Mouse (Mus musculus): Measurements from ENCODE around the gene Tdp1. TPM values are rescaled to one million over a fixed set of nuclear protein-coding genes. Genes with fewer than 3 reads are reported as not detected.

Gene Tdp1
- polyA plus RNA-seq, 1 experiment from 2014 or later = 75.1 TPM

DNA sequence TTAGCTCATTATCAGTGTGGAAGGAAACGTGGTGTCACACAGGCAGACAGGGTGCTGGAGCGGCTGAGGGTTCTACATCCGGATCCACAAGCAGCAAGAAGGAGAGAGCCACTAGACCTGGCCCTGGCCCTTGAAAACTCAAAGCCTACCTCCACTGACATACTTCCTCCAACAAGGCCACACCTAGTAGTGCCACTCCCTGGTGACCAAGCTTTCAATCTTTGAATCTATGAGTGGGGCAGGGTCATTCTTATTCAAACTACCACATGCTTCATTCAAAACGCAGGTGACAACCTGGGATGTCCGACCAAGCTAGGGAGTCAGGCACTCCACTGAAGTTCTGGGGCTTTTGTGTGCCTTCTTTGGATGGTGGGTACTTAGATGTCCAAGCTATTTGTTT lies 115.4 kb downstream of the Tdp1 start:
- no peaks in the 10 kb centered on the region for H3K4me1 ChIP-seq (replicated peaks; ENCODE audit: control insufficient read depth, insufficient read depth, low read length)
- H3K9ac ChIP-seq (ENCODE audit: low read depth, low read length) = no peak overlapping the region
- DNase-seq (ENCODE audit: low spot score) (no peak), ATAC-seq (ENCODE audit: low FRiP score) (no peak)
- H3K9me3 ChIP-seq (ENCODE audit: control insufficient read depth, low read length) = no peaks in the 10 kb centered on the region
- no peaks in the 10 kb centered on the region for H3K36me3 ChIP-seq (ENCODE audit: control insufficient read depth, insufficient read depth, low read length)
- H3K27ac ChIP-seq (ENCODE audit: low read depth, low read length) = no peak overlapping the region
- 83% methylated on average over 5 of the region's 5 CpGs for WGBS
- no peak overlapping the region for H3K4me2 ChIP-seq (replicated peaks; ENCODE audit: low read depth, low read length)
- H3K27me3 ChIP-seq (ENCODE audit: control insufficient read depth, insufficient read depth, low read length) = no peaks in the 10 kb centered on the region
- H3K4me3 ChIP-seq (ENCODE audit: low read depth, low read length) = no peak overlapping the region

DNA sequence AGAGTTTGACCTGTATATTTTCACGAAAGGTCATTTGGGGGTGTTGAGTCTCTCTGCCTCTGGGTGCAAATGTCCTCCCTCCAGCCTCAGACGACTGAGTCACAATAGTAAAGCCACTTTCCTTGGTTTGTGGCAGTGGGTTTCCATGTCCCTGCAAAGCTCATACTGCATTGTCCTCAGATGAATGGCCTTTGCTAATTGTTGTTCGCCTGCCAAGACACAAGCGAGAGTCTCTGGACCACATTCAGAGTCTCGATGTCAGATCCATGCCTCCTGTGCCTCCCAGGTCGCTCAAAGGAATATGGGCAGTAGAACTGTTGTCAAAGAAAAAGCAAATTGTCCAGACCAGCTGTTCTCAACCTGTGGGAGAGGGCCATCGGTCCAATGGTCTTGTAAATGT lies 116.1 kb downstream of the Tdp1 start:
- no peaks in the 10 kb centered on the region for H3K36me3 ChIP-seq (ENCODE audit: control insufficient read depth, insufficient read depth, low read length)
- no peak overlapping the region for H3K9ac ChIP-seq (ENCODE audit: low read depth, low read length)
- H3K4me1 ChIP-seq (replicated peaks; ENCODE audit: control insufficient read depth, insufficient read depth, low read length) = no peaks in the 10 kb centered on the region
- no peak overlapping the region for H3K4me2 ChIP-seq (replicated peaks; ENCODE audit: low read depth, low read length)
- H3K27me3 ChIP-seq (ENCODE audit: control insufficient read depth, insufficient read depth, low read length) = no peaks in the 10 kb centered on the region
- WGBS = 81% methylated on average over 7 of the region's 7 CpGs
- ATAC-seq (ENCODE audit: low FRiP score) (no peak), DNase-seq (ENCODE audit: low spot score) (no peak)
- no peaks in the 10 kb centered on the region for H3K9me3 ChIP-seq (ENCODE audit: control insufficient read depth, low read length)
- no peak overlapping the region for H3K4me3 ChIP-seq (ENCODE audit: low read depth, low read length)
- no peak overlapping the region for H3K27ac ChIP-seq (ENCODE audit: low read depth, low read length)

DNA sequence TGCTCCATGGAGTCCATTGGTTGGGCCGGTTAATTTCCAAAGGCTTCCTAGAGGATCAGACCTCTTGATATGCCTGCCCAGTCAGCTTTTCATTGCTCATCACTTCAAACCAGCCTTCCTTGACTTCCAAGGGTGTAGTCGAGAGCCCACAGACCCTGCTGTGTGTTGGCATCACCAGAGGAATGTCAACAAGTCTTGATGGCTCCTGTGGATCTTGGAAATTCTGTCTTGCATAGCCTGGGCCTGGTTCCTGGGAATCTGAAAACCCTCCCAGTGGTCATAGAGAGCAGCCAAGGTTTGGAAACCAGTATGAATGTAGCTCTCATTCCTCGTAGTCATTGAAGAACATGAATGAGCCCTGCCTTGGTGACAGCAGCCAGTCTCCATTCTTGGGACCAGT lies 116.9 kb downstream of the Tdp1 start:
- Histone ChIP-seq H3K9ac (ENCODE audit: low read depth, low read length) (no peak overlapping the region), H3K4me2 (replicated peaks; ENCODE audit: low read depth, low read length) (no peak overlapping the region), H3K36me3 (ENCODE audit: control insufficient read depth, insufficient read depth, low read length) (no peaks in the 10 kb centered on the region), H3K9me3 (ENCODE audit: control insufficient read depth, low read length) (no peaks in the 10 kb centered on the region), H3K4me3 (ENCODE audit: low read depth, low read length) (no peak overlapping the region), H3K27me3 (ENCODE audit: control insufficient read depth, insufficient read depth, low read length) (no peaks in the 10 kb centered on the region), H3K27ac (ENCODE audit: low read depth, low read length) (no peak overlapping the region), H3K4me1 (replicated peaks; ENCODE audit: control insufficient read depth, insufficient read depth, low read length) (no peaks in the 10 kb centered on the region)
- DNase-seq (ENCODE audit: low spot score) = no peak
- no peak for ATAC-seq (ENCODE audit: low FRiP score)
- WGBS = 87% methylated on average over 3 of the region's 3 CpGs

DNA sequence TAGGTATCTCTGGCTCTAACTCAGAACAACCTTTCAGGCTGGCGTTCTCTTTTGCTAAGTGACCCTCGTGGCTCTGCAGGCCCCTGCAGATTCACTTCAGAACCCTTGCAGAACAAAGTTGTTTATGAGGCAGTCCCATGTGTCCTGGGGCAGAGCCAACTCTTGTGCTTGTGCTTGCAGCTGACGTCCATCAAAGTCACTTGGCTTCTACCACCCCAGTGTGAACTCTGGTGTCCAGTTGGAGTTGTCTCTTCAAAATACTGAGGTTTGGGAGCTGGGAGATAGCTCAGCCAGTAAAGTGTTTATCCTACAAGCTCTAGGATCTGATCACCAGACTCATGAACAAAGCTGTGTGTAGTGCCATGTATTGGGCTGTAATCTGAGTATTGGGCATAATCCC lies 117.6 kb downstream of the Tdp1 start:
- H3K36me3 ChIP-seq (ENCODE audit: control insufficient read depth, insufficient read depth, low read length) = no peaks in the 10 kb centered on the region
- no peak overlapping the region for H3K4me2 ChIP-seq (replicated peaks; ENCODE audit: low read depth, low read length)
- ATAC-seq (ENCODE audit: low FRiP score) = no peak
- no peak overlapping the region for H3K9ac ChIP-seq (ENCODE audit: low read depth, low read length)
- DNase-seq (ENCODE audit: low spot score) = no peak
- no peaks in the 10 kb centered on the region for H3K4me1 ChIP-seq (replicated peaks; ENCODE audit: control insufficient read depth, insufficient read depth, low read length)
- H3K27ac ChIP-seq (ENCODE audit: low read depth, low read length) = no peak overlapping the region
- H3K4me3 ChIP-seq (ENCODE audit: low read depth, low read length) = no peak overlapping the region
- WGBS = 76% methylated on average over 3 of the region's 3 CpGs
- no peaks in the 10 kb centered on the region for H3K9me3 ChIP-seq (ENCODE audit: control insufficient read depth, low read length)
- no peaks in the 10 kb centered on the region for H3K27me3 ChIP-seq (ENCODE audit: control insufficient read depth, insufficient read depth, low read length)

DNA sequence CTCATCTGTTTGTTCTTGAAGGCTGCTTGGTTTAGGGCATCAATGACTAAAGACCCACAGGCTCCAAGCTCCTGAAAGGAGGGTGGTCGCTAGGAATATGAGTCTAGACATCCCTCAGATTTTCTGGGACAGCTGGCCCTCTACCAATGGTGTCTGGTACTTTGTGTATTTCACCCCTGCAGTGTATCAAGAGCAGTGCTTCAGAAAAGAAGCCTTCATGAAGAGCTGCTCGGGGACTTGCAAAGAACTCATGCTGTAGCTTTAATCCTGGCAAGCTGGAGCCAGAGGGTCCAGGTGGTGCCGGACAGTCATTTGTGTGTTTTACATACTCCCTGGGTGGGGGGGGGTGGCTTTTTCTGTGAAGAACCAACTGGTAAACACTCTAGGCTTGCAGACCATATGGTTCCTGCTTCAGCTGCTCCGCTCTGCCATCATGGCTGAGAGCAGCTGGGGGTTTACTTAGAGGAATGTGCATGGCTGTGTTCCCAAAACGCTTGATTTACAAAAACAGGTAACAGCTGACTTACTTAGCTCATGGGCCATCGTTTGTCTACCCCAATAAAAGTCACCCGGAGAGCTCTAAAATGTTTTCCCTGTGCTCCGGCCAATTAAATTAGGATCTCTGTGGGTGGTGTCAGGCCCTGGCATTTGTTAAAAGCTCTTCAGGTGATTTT lies 118.7 kb downstream of the Tdp1 start:
- ATAC-seq (ENCODE audit: low FRiP score) = no peak
- no peaks in the 10 kb centered on the region for H3K36me3 ChIP-seq (ENCODE audit: control insufficient read depth, insufficient read depth, low read length)
- H3K9me3 ChIP-seq (ENCODE audit: control insufficient read depth, low read length) = no peaks in the 10 kb centered on the region
- H3K27ac ChIP-seq (ENCODE audit: low read depth, low read length) = no peak overlapping the region
- H3K9ac ChIP-seq (ENCODE audit: low read depth, low read length) = no peak overlapping the region
- no peaks in the 10 kb centered on the region for H3K4me1 ChIP-seq (replicated peaks; ENCODE audit: control insufficient read depth, insufficient read depth, low read length)
- WGBS = 50% methylated on average over 8 of the region's 8 CpGs
- H3K4me3 ChIP-seq (ENCODE audit: low read depth, low read length) = no peak overlapping the region
- H3K4me2 ChIP-seq (replicated peaks; ENCODE audit: low read depth, low read length) = no peak overlapping the region
- H3K27me3 ChIP-seq (ENCODE audit: control insufficient read depth, insufficient read depth, low read length) = no peaks in the 10 kb centered on the region
- DNase-seq (ENCODE audit: low spot score) = no peak

Other genes starting within 250 kb of the Tdp1 start
- 22.9 and 25.6 TPM in 2 replicates for gene Efcab11, start 78 bp upstream of the Tdp1 start, polyA plus RNA-seq (2014; fragmentation: Nextera tagmentation; extraction: Ambion mirVana)
- gene Kcnk13, start 80.0 kb downstream of the Tdp1 start, polyA plus RNA-seq (2014; fragmentation: Nextera tagmentation; extraction: Ambion mirVana) = 0.20 and 0.31 TPM in 2 replicates
- 404 and 436 TPM in 2 replicates for gene Psmc1, start 225.6 kb downstream of the Tdp1 start, polyA plus RNA-seq (2014; fragmentation: Nextera tagmentation; extraction: Ambion mirVana)

All from hindbrain, embryonic 11.5 days (tissue).